Mouse (Mus musculus): ENCODE measurements at regions not wholly inside any gene's neighbourhood (a gene's known extent, or its start where the extent isn't known, plus 50 kb on each side); places are given as distances from the start of the nearest gene placed in this dataset.

DNA sequence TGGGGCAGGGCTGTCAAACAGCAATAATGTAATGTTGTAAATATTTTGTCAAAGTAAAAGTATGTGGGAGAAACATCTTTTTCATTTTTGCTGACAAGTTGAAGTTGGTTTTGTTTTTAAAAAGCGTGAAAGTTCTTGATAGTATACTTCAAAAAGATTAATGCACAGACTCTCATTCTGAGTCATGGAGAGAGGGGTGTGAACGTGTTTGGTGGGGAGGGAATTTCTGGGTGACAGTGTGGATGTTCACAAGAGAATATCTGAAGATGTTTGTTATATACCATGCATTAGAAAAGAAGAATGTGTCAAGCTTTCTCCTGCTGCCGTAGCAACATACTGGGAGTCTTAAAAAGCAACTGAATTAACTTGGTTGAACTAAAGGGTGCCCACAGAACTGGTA is 57.0 kb downstream of the Rps29 start:
- Histone ChIP-seq H3K4me1 (replicated peaks) (no peaks in the 10 kb centered on the region), H3K27ac (no peak overlapping the region), H3K27me3 (replicated peaks) (no peaks in the 10 kb centered on the region), H3K9ac (no peak overlapping the region), H3K4me3 (replicated peaks) (no peak overlapping the region), H3K9me3 (no peaks in the 10 kb centered on the region), H3K4me2 (replicated peaks) (no peak overlapping the region), H3K36me3 (no peaks in the 10 kb centered on the region)
- no peak for ATAC-seq
- WGBS = 62% methylated on average over 3 of the region's 3 CpGs

DNA sequence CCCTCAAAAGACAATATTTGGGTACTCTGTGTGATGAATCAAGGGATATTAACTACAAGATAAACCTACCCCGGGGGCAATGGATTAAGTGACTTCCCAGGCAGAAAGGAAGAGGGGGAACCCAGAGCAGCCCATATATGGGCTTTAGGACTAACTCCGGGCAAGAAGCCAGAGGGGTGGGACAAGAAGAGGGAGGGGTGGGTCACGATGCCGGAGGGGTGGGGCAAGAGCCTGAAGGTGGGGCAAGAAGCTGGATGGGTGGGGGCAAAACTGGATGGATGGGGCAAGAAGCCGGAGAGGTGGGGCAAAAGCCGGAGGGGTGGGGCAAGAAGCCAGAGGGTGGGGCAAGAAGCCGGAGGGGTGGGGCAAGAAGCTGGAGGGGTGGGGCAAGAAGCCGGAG is 64.1 kb downstream of the Rps29 start:
- ATAC-seq = no peak

DNA sequence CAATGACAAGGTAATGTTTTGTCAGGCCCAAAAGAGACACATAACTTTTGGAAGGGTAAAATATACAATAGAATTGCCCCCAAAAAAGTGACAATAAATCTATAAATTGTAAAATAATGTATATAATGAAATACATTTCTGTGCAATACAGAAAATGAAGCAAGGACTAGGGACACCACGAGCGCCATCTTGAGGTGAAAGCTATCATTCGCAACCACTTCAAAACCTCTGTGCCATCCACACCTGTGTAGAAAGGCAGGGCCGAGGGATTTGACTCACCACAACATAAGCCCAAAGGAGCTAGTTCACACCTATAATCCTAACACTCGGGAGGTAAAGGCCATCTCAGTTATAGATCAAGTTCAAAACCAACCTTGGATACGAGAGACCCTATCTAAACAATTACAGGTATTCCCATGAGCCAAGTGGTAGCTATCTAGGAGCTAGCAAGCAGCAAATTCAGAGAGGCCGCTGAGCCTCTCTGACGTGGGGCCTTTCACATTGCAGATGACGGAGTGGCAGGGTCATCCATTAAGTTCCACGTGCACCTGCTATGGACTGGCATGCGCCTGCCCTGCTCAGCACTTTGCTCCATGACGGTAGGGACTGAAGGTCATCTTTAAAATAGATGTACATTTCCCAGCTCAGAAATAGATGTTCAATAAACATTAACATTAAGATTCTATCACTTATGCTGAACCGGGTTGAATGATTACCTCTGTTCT is 65.8 kb downstream of the Rps29 start:
- no peak overlapping the region for H3K9ac ChIP-seq
- no peak overlapping the region for H3K27ac ChIP-seq
- H3K9me3 ChIP-seq = no peaks in the 10 kb centered on the region
- no peak overlapping the region for H3K4me2 ChIP-seq (replicated peaks)
- 61% methylated on average over 13 of the region's 13 CpGs for WGBS
- no peaks in the 10 kb centered on the region for H3K27me3 ChIP-seq (replicated peaks)
- H3K36me3 ChIP-seq = no peaks in the 10 kb centered on the region
- no peak for ATAC-seq
- no peaks in the 10 kb centered on the region for H3K4me1 ChIP-seq (replicated peaks)
- H3K4me3 ChIP-seq (replicated peaks) = no peak overlapping the region

More for the DNA sequence above, 64.1 kb downstream of the Rps29 start:
- Histone ChIP-seq H3K27me3 (replicated peaks) (no peaks in the 10 kb centered on the region), H3K9ac (no peak overlapping the region), H3K4me3 (replicated peaks) (no peak overlapping the region), H3K4me1 (replicated peaks) (no peaks in the 10 kb centered on the region), H3K9me3 (no peaks in the 10 kb centered on the region), H3K27ac (no peak overlapping the region), H3K36me3 (no peaks in the 10 kb centered on the region), H3K4me2 (replicated peaks) (no peak overlapping the region)
- 89% methylated on average over 8 of the region's 8 CpGs for WGBS

DNA sequence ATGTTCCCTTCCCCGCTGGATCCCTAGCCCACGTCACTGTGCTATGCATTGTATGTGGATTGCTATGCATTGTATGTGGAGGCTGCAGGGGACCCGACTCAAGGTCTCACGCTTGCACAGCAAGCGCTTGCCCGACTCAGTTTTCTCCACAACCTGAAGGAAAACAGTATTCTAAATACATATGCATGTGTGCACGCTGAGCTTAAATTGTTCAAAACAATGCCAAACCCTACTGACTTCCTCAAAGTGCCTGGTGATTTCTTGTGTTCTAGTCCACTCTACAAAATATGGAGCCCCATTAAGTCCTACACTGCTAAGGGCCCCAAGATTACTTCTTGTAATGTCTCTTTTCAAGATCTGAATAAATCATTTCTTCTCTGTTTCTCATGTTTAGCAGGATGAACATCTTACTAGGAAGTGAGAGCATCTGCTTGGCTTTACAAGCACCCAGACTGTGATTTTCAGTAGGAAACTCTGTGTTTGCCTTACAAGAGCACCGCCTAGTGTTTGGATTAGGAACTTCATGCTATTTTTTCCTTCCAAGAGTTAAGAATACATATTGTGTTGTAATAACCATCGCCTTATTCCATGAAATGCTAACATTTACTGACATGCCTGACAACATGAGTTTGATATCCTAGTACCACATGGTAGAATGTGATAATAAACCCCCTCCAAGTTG is 70.9 kb downstream of the Rps29 start:
- Histone ChIP-seq H3K27ac (no peak overlapping the region), H3K4me3 (replicated peaks) (no peak overlapping the region), H3K4me2 (replicated peaks) (no peak overlapping the region), H3K4me1 (replicated peaks) (no peaks in the 10 kb centered on the region), H3K9ac (no peak overlapping the region), H3K36me3 (no peaks in the 10 kb centered on the region), H3K9me3 (no peaks in the 10 kb centered on the region), H3K27me3 (replicated peaks) (no peaks in the 10 kb centered on the region)
- 0 out of 2 replicates have a peak, but pooled peaks have one; percentile 28 for ATAC-seq
- WGBS = 65% methylated on average over 9 of the region's 9 CpGs

DNA sequence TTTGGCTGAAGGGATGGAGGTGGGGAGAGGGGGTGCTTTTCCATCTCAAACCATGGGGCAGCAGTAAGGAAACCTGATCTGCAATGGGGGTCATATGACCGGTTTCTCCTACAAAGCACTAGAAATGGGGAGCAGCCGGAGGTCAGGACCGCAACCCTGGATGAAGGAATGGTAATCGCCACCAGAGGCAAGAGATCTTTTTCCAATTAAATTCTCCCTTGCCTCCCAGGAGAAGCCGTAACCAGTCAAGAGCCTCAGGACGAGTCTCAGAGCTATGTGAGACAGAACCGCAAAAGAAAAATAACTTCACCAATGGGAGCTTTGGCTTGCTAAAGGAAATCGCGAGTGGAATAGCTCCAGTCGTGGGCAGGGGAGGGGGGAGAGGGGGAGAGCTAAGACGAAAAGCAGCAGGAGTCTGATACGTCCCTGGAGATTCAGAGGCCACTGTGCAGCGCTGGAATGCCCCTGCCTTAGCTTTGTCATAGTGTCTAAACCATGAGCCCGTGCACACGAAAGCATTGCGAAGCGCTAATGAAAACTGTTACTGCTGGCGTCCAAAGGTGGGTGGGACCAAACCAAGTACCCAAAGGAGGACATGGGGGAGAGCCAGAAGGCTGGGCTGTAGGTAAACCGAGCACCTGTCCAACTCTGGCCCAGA is 73.3 kb downstream of the Rps29 start:
- Histone ChIP-seq H3K27me3 (replicated peaks) (no peaks in the 10 kb centered on the region), H3K36me3 (no peaks in the 10 kb centered on the region), H3K9me3 (no peaks in the 10 kb centered on the region), H3K27ac (no peak overlapping the region), H3K4me3 (replicated peaks) (no peak overlapping the region), H3K9ac (no peak overlapping the region), H3K4me1 (replicated peaks) (no peaks in the 10 kb centered on the region), H3K4me2 (replicated peaks) (peak overlapping the region; percentile 22; the same call in 1 of the 2 replicates)
- 37% methylated on average over 19 of the region's 19 CpGs for WGBS
- ATAC-seq = no peak

DNA sequence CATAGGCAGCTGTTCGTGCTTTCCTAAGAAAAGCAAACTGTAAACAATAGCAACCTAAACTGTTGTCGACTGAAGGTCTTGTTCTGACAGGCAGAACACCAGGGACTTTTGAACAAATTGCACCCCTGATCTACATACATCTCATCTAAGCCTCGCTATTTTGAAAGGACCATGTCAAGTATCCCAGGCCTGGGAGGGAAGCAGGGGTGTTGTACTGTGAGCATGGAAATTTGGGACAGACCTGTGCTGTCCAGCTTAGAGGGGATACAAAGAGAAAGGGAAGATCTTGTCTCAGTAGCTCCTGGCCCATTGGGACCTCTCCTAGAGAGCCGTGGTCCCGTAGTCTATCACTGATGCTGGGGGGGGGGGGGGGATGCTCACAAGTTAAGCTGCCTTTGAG is 74.3 kb downstream of the Rps29 start:
- Histone ChIP-seq H3K4me2 (replicated peaks) (no peak overlapping the region), H3K4me1 (replicated peaks) (no peaks in the 10 kb centered on the region), H3K27ac (no peak overlapping the region), H3K9ac (no peak overlapping the region), H3K9me3 (no peaks in the 10 kb centered on the region), H3K4me3 (replicated peaks) (no peak overlapping the region), H3K27me3 (replicated peaks) (no peaks in the 10 kb centered on the region), H3K36me3 (no peaks in the 10 kb centered on the region)
- 71% methylated on average over 5 of the region's 5 CpGs for WGBS
- no peak for ATAC-seq

DNA sequence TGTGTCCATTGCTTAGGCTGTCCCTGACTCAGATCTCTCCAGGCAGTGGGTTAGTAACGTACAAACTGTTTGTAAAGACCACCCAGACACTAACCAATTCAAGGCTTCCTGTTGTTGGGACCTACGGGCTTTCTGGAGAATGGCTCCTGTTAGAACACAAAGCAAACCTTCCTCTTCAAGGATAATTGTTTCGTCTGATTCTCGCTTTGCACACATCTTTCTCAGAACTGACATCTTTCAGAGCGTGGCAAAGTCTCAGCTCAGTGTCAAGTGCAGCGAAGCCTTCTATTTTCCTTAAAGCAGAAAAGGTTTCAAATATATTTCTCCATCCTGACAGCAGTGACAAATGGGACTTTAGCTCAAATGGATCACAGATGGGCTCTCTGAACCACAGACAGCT is 76.9 kb downstream of the Rps29 start:
- no peaks in the 10 kb centered on the region for H3K4me1 ChIP-seq (replicated peaks)
- WGBS = 39% methylated on average over 6 of the region's 6 CpGs
- H3K4me2 ChIP-seq (replicated peaks) = no peak overlapping the region
- H3K36me3 ChIP-seq = no peaks in the 10 kb centered on the region
- H3K4me3 ChIP-seq (replicated peaks) = no peak overlapping the region
- H3K27me3 ChIP-seq (replicated peaks) = no peaks in the 10 kb centered on the region
- no peak for ATAC-seq
- no peak overlapping the region for H3K27ac ChIP-seq
- H3K9ac ChIP-seq = no peak overlapping the region
- no peaks in the 10 kb centered on the region for H3K9me3 ChIP-seq

DNA sequence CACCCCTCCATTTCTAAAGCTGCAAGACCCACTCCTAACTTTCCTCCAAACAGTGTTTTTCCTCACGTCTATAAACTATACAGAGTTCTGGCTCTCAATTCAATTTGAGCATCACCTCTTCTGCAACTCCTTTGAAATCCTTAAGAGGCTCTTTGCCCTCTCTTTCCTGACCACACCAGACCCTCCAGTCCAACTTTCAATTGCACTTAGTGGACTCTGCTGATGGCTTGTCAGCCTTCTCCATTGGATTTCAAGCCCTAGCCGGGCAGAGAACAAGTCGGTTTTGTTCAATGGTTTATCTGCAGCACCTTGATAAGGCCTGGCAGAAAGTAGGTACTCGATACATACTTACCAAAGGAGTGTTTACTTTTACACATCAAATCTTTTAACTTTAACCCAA is 119.4 kb downstream of the Rps29 start:
- no peak for ATAC-seq
- Histone ChIP-seq H3K9me3 (no peaks in the 10 kb centered on the region), H3K4me1 (replicated peaks) (no peaks in the 10 kb centered on the region), H3K4me2 (replicated peaks) (no peak overlapping the region), H3K27ac (no peak overlapping the region), H3K36me3 (no peaks in the 10 kb centered on the region), H3K27me3 (replicated peaks) (no peaks in the 10 kb centered on the region), H3K4me3 (replicated peaks) (no peak overlapping the region), H3K9ac (no peak overlapping the region)
- WGBS = 68% methylated on average over 4 of the region's 4 CpGs

DNA sequence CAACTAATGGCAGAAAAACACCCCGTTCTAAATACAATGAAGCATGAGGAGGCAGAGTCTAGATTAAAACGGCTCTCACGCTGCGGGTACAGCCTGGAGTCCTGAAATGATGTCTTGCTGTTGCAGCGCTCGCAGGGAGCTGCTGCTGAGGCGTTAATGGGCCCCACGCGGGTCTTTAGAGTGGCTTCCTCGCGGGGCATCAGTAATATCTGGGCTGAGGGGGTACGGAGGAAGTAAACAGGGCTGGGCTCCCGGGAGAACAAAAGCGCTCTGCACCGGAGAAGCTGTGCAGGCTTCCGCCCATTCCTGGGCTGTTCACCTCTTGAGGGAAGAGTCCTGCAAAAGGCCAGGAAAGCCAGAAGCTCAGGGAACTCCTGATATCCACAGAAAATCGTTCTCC is 135.4 kb downstream of the Rps29 start:
- H3K27ac ChIP-seq = no peak overlapping the region
- H3K4me3 ChIP-seq (replicated peaks) = no peak overlapping the region
- no peaks in the 10 kb centered on the region for H3K27me3 ChIP-seq (replicated peaks)
- no peak overlapping the region for H3K9ac ChIP-seq
- peak overlapping the region; percentile 47 for H3K4me2 ChIP-seq (replicated peaks)
- WGBS = 41% methylated on average over 17 of the region's 17 CpGs
- no peak for ATAC-seq
- H3K4me1 ChIP-seq (replicated peaks) = no peaks in the 10 kb centered on the region
- no peaks in the 10 kb centered on the region for H3K36me3 ChIP-seq
- H3K9me3 ChIP-seq = no peaks in the 10 kb centered on the region

DNA sequence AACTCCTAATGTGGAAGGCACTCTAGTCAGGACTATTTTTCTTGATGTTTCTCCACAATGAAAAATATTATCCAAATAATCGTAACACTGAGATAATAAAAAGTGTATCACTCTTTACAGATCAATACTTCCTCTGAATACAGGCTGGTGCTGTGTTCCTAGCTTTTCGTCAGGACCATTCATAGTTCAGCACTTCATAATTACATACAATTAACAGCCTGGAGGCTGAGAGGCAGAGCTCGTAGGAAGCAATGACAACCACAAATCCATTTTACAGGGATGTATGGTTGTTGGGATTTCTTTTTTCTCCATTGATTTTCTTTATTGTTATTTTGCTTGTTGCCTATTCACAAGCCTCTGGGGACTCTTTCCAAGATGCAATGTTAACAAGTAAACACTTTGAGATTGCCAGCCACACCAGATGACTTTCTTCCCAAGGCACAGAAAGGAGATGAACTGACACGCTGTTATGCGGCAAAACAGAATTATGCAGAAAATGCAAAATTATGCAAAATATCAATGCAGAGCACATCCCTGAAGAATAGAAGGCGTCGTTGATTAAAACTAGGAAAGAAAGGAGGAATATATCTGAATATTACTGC is 142.2 kb downstream of the Rps29 start:
- WGBS = 88% methylated on average over 7 of the region's 7 CpGs
- Histone ChIP-seq H3K27me3 (replicated peaks) (no peaks in the 10 kb centered on the region), H3K9ac (no peak overlapping the region), H3K4me1 (replicated peaks) (no peaks in the 10 kb centered on the region), H3K9me3 (no peaks in the 10 kb centered on the region), H3K4me2 (replicated peaks) (no peak overlapping the region), H3K4me3 (replicated peaks) (no peak overlapping the region), H3K36me3 (no peaks in the 10 kb centered on the region), H3K27ac (no peak overlapping the region)
- no peak for ATAC-seq

DNA sequence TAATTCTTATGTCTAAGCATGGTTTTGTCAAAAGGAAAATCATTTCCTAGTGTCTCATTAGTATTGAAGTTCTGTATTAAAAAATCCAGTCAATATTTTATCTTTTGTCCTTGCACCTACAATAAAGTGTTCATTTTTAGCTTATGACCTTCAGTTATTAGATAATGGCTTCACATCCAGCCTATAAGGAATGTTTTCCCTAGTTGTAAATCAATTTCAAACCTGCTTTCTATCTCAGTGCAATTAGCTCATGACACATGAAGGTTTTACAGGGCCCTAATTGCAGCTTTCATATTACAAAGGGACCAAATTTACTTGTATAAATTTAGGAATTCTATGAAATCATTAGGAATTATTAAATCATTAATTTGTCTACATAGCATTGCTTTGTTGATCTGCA is 153.8 kb downstream of the Rps29 start:
- ATAC-seq = peak; percentile 71

DNA sequence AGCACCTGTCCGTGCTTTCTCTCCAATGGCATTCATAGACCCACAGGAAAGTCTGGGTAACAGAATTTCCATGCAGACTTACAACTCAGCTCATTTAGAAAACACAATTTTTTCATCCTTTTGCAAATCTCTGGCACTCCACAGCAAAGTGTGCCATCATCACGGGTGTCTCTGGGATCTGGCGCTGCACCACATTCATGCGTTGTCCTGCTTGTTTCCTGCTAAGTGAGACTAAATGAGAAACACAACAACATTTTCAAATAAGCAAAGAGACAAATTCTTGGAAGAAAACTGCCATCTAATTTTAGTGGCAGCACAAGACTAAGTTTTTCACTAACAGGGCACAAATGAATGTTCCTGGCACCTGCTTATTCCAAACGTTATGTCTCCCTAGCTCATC is 156.9 kb downstream of the Rps29 start:
- Histone ChIP-seq H3K9ac (no peak overlapping the region), H3K4me3 (replicated peaks) (no peak overlapping the region), H3K4me1 (replicated peaks) (no peaks in the 10 kb centered on the region), H3K27me3 (replicated peaks) (no peaks in the 10 kb centered on the region), H3K27ac (no peak overlapping the region), H3K36me3 (no peaks in the 10 kb centered on the region), H3K9me3 (no peaks in the 10 kb centered on the region), H3K4me2 (replicated peaks) (no peak overlapping the region)
- whole genome bisulfite sequencing = 75% methylated on average over 5 of the region's 5 CpGs
- ATAC-seq = no peak

More for the DNA sequence above, 153.8 kb downstream of the Rps29 start:
- Histone ChIP-seq H3K9me3 (no peaks in the 10 kb centered on the region), H3K4me1 (replicated peaks) (no peaks in the 10 kb centered on the region), H3K4me2 (replicated peaks) (no peak overlapping the region), H3K27me3 (replicated peaks) (no peaks in the 10 kb centered on the region), H3K36me3 (no peaks in the 10 kb centered on the region), H3K9ac (no peak overlapping the region), H3K27ac (no peak overlapping the region), H3K4me3 (replicated peaks) (no peak overlapping the region)
